In genomic region chr13:92771566-92771965, GRCm38 (mm10) we compare ENCODE assay signal across 19 mouse cellular contexts. TPM values are rescaled to one million over a fixed set of nuclear protein-coding genes. Genes with fewer than 3 reads are reported as not detected.
"Had no signal": no experiment of that assay in that cellular context is flagged by ENCODE, and none has a peak within 500 bp of the region (broad histone marks: within the 10 kb centered on the region; RNA-seq: fewer than 3 reads in every experiment).

No protein-coding gene starts in this region.

- DNase-seq: lung, adult 18-20 months; lung, embryonic 14.5 days; lung, postnatal 10 days; lung, postnatal 4 days; midbrain, embryonic 14.5 days; retina, postnatal 1 day; right cerebral cortex, adult 18-20 months; right cerebral cortex, postnatal 25 days; right cerebral cortex, postnatal 4 days; spleen, adult 18-20 months; thymus, adult 18-20 months; thymus, postnatal 25 days; thymus, postnatal 4 days had no signal

- H3K4me1 ChIP-seq: midbrain, embryonic 10.5 days; midbrain, embryonic 12.5 days; neural tube, embryonic 15.5 days had no signal

- ATAC-seq: midbrain, embryonic 16.5 days had no signal

- H3K27me3 ChIP-seq: midbrain, embryonic 12.5 days; neural tube, embryonic 13.5 days; neural tube, embryonic 15.5 days had no signal

- H3K9me3 ChIP-seq: midbrain, embryonic 10.5 days; midbrain, embryonic 12.5 days; neural tube, embryonic 13.5 days; neural tube, embryonic 15.5 days had no signal

- H3K4me2 ChIP-seq: lung, embryonic 14.5 days; midbrain, embryonic 12.5 days; neural tube, embryonic 13.5 days; neural tube, embryonic 15.5 days had no signal

- H3K9ac ChIP-seq: lung, embryonic 14.5 days; midbrain, embryonic 12.5 days; neural tube, embryonic 13.5 days; neural tube, embryonic 15.5 days had no signal

- H3K36me3 ChIP-seq: midbrain, embryonic 10.5 days; midbrain, embryonic 12.5 days; neural tube, embryonic 13.5 days; neural tube, embryonic 15.5 days had no signal

- H3K27ac ChIP-seq: midbrain, embryonic 10.5 days; midbrain, embryonic 12.5 days; neural tube, embryonic 13.5 days; neural tube, embryonic 15.5 days had no signal

- H3K4me3 ChIP-seq: midbrain, embryonic 10.5 days; midbrain, embryonic 12.5 days; myocyte; neural tube, embryonic 13.5 days; neural tube, embryonic 15.5 days had no signal

RNA-seq across cellular contexts. Expression of gene Thbs4, which starts 23.1 kb away (rescaled TPM):
- polyA plus RNA-seq: myocyte had no signal
